Mouse (Mus musculus) granulocyte monocyte progenitor cell, adult 5-6 weeks (primary cell): Measurements from ENCODE around the gene Cdh4. TPM values are rescaled to one million over a fixed set of nuclear protein-coding genes. Genes with fewer than 3 reads are reported as not detected.

ENCODE experiments used
- ATAC-seq: replicated peaks from 2 replicates; pipeline ENCODE4 v1.8.0; 2016; ENCODE audit warnings: mild to moderate bottlenecking, moderate TSS enrichment, inconsistent platforms; ENCODE audit not compliant: poor library complexity, severe bottlenecking
- total RNA-seq, 2 experiments: library from RNA; stranded (forward) in 1 of 2; stranded (reverse) in 1 of 2; fragments of 200-712, 200-1000 nt in 1 of 2; fragments of >200 nt in 1 of 2; fragmentation: Nextera tagmentation in 1 of 2; gene quantifications; 2 replicates each; pipeline ENCODE4 v1.2.3; 2014 to 2017

Gene Cdh4
- total RNA-seq, 2 experiments from 2014 or later = not detected

- ATAC-seq = no peak
Observed at GRCm38 (mm10) chr2:179912911-179913310, 470.7 kb downstream of the Cdh4 start.

GRCm38 (mm10) chr2:179913349-179913748 is 471.1 kb downstream of the Cdh4 start:
- no peak for ATAC-seq

- ATAC-seq = no peak
Observed at GRCm38 (mm10) chr2:179914246-179914645, 472.0 kb downstream of the Cdh4 start.

- ATAC-seq = peak; percentile 74
Observed at GRCm38 (mm10) chr2:179916877-179917673, 474.8 kb downstream of the Cdh4 start.

GRCm38 (mm10) chr2:179920042-179920441 is 477.8 kb downstream of the Cdh4 start:
- ATAC-seq = no peak

- ATAC-seq = no peak
Observed at GRCm38 (mm10) chr2:179921021-179921653, 478.9 kb downstream of the Cdh4 start.

- ATAC-seq = no peak
Observed at GRCm38 (mm10) chr2:179924038-179924437, 481.8 kb downstream of the Cdh4 start.

GRCm38 (mm10) chr2:179929166-179929565 is 486.9 kb downstream of the Cdh4 start:
- no peak for ATAC-seq

- no peak for ATAC-seq
Observed at GRCm38 (mm10) chr2:179931741-179932140, 489.5 kb downstream of the Cdh4 start.

GRCm38 (mm10) chr2:179934165-179934564 is 491.9 kb downstream of the Cdh4 start:
- peak; percentile 21; the same call in 1 of the 2 replicates for ATAC-seq

- ATAC-seq = peak; percentile 75
Observed at GRCm38 (mm10) chr2:179937091-179937490, 494.9 kb downstream of the Cdh4 start.

GRCm38 (mm10) chr2:179941696-179942095 is 499.5 kb downstream of the Cdh4 start:
- no peak for ATAC-seq

GRCm38 (mm10) chr2:179945051-179945450 is 502.8 kb downstream of the Cdh4 start:
- no peak for ATAC-seq

- ATAC-seq = no peak
Observed at GRCm38 (mm10) chr2:179946496-179946895, 504.3 kb downstream of the Cdh4 start.

GRCm38 (mm10) chr2:179947607-179948006 is 505.4 kb downstream of the Cdh4 start:
- no peak for ATAC-seq

- ATAC-seq = peak; percentile 83
Observed at GRCm38 (mm10) chr2:179948820-179949219, 506.6 kb downstream of the Cdh4 start.
